Mouse (Mus musculus) forebrain, postnatal 0 days (tissue): Measurements from ENCODE around the gene Gtf3c5. TPM values are rescaled to one million over a fixed set of nuclear protein-coding genes. Genes with fewer than 3 reads are reported as not detected.

Source experiments
- ATAC-seq: fragments of 200-750 bp; cut with Nextera tagmentation; 2 replicates; pipeline ENCODE4 v1.8.0; 2017; ENCODE audit warnings: mild to moderate bottlenecking, moderate library complexity
- DNase-seq: peaks from one replicate; pipeline ENCODE4 v3.0.0-alpha.2; 2015
- H3K27ac ChIP-seq: fragments of 300-500 bp; sonication (generic); 2 replicates; pipeline ENCODE4 v1.5.1; 2014; ENCODE audit warnings: low read depth, mild to moderate bottlenecking, antibody characterized with exemption, low read length, moderate library complexity, mixed read lengths
- H3K27me3 ChIP-seq: fragments of 300-500 bp; sonication (generic); 2 replicates; pipeline ENCODE4 v1.6.1; 2014; ENCODE audit warnings: mild to moderate bottlenecking, low read length, mixed read lengths; ENCODE audit not compliant: insufficient read depth
- H3K36me3 ChIP-seq: fragments of 300-500 bp; sonication (generic); 2 replicates; pipeline ENCODE4 v1.6.1; 2014; ENCODE audit warnings: mild to moderate bottlenecking, moderate library complexity; ENCODE audit not compliant: insufficient read depth
- H3K4me1 ChIP-seq: fragments of 300-500 bp; sonication (generic); 2 replicates; pipeline ENCODE4 v1.6.1; 2014; ENCODE audit warnings: antibody characterized with exemption; ENCODE audit not compliant: insufficient read depth
- H3K4me2 ChIP-seq: fragments of 300-500 bp; sonication (generic); 2 replicates; pipeline ENCODE4 v1.6.1; 2014; ENCODE audit warnings: low read depth, mild to moderate bottlenecking, moderate library complexity
- H3K4me3 ChIP-seq: fragments of 300-500 bp; sonication (generic); 2 replicates; pipeline ENCODE4 v1.5.1; 2014; ENCODE audit warnings: low read depth, low read length, mixed read lengths
- H3K9ac ChIP-seq: fragments of 300-500 bp; sonication (generic); 2 replicates; pipeline ENCODE4 v1.6.1; 2014; ENCODE audit warnings: mild to moderate bottlenecking
- H3K9me3 ChIP-seq: fragments of 300-500 bp; sonication (generic); 2 replicates; pipeline ENCODE4 v1.6.1; 2016; ENCODE audit warnings: low read length
- CTCF ChIP-seq: sonication (generic); IDR thresholded peaks from 2 replicates; pipeline ENCODE4 v1.5.1; 2016; ENCODE audit warnings: antibody characterized with exemption, control low read depth, low read depth
- WGBS: fragments of 180-500 bp; shearing (Covaris S2); extraction: QIAGEN DNeasy Blood & Tissue Kit; methylation state at CpG from one replicate; pipeline ENCODE4 v1.1.7; 2014; 5-methylcytosine and 5-hydroxymethylcytosine counted together
- polyA plus RNA-seq: library from polyadenylated mRNA; unstranded; fragments of >200 nt; fragmentation: Nextera tagmentation; extraction: Ambion mirVana; gene quantifications from 2 replicates; pipeline ENCODE4 v1.2.1, GENCODE M21; 2015
- total RNA-seq: library from RNA; depleted of rRNA; stranded (reverse); fragments of >200 nt; gene quantifications from 2 replicates; pipeline ENCODE4 v1.2.3, GENCODE M21; 2014

The Gtf3c5 gene
- total and polyA plus RNA-seq, 2 experiments from 2014 or later: 32.7 to 33.3 TPM

GRCm38 (mm10) chr2:28540587-28541227, 42.8 kb downstream of the Gtf3c5 start:
- no peak overlapping the region for H3K9ac ChIP-seq
- 82% methylated on average over 8 of the region's 8 CpGs for WGBS
- H3K4me2 ChIP-seq: no peak overlapping the region
- ATAC-seq (no peak), DNase-seq (no peak)
- no peak overlapping the region for H3K27ac ChIP-seq
- H3K36me3 ChIP-seq: peaks cover 51% of the 10 kb centered on the region
- no peaks in the 10 kb centered on the region for H3K9me3 ChIP-seq
- no peak for TF ChIP-seq CTCF
- peaks cover 37% of the 10 kb centered on the region for H3K4me1 ChIP-seq
- H3K27me3 ChIP-seq: no peaks in the 10 kb centered on the region
- no peak overlapping the region for H3K4me3 ChIP-seq

GRCm38 (mm10) chr2:28539949-28540348, 43.6 kb downstream of the Gtf3c5 start:
- Histone ChIP-seq H3K9ac (no peak overlapping the region), H3K4me2 (no peak overlapping the region), H3K27ac (peak overlapping the region; percentile 74; the same call in 1 of the 2 replicates), H3K36me3 (peaks cover 43% of the 10 kb centered on the region), H3K4me3 (no peak overlapping the region), H3K4me1 (peaks cover 43% of the 10 kb centered on the region), H3K27me3 (no peaks in the 10 kb centered on the region), H3K9me3 (no peaks in the 10 kb centered on the region)
- WGBS: 91% methylated on average over 2 of the region's 2 CpGs
- DNase-seq: no peak
- TF ChIP-seq CTCF: no peak
- no peak for ATAC-seq

DNA sequence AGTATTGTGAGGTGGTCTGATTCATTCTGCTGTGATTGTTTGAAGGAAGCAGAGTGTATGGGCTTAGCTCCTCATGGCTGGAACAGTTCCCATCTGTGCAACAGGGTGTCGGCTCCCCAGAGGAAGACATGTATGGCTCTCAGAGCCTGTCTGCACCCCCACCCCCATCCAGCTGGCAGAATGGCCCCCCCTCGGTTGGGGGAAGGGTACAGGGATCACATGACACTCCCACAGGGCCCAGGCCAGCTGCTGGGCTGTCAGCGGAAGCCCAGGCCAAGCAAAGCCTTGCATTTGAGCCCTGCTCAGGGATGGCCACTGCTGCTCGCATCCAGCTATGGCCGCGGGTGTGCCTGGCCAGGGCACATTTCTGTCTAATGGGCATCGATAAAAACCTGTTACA, 44.3 kb downstream of the Gtf3c5 start:
- no peaks in the 10 kb centered on the region for H3K27me3 ChIP-seq
- no peak overlapping the region for H3K4me3 ChIP-seq
- no peak overlapping the region for H3K4me2 ChIP-seq
- peak overlapping the region; percentile 74 for H3K27ac ChIP-seq
- peaks cover 50% of the 10 kb centered on the region for H3K4me1 ChIP-seq
- peak; percentile 52 for ATAC-seq
- peak; percentile 57 for DNase-seq
- peaks cover 36% of the 10 kb centered on the region for H3K36me3 ChIP-seq
- WGBS: 35% methylated on average over 7 of the region's 7 CpGs
- no peak for TF ChIP-seq CTCF
- H3K9ac ChIP-seq: no peak overlapping the region
- H3K9me3 ChIP-seq: no peaks in the 10 kb centered on the region

DNA sequence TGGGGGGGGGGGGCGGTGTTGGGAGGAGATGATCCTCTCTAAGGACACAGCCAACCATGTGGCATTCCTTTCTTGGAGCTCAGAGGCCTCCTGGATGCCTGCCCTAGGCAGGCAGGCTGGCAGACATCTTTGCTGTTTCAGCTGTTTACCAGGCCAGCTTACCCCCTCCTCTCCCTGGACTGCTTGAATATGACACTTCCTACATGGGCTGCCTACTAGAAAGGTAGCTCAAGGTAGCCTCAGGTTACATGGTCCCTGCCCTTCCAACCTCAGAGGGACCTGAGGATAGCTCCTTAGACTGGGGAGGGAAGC, 44.8 kb downstream of the Gtf3c5 start:
- TF ChIP-seq CTCF: no peak
- H3K4me3 ChIP-seq: no peak overlapping the region
- no peaks in the 10 kb centered on the region for H3K9me3 ChIP-seq
- H3K36me3 ChIP-seq: peaks cover 32% of the 10 kb centered on the region
- peak overlapping the region; percentile 74 for H3K27ac ChIP-seq
- peak; percentile 16; the same call in 1 of the 2 replicates for ATAC-seq
- WGBS: 27% methylated on average over 1 of the region's 1 CpGs
- no peak overlapping the region for H3K9ac ChIP-seq
- H3K4me1 ChIP-seq: peaks cover 54% of the 10 kb centered on the region
- H3K4me2 ChIP-seq: no peak overlapping the region
- no peaks in the 10 kb centered on the region for H3K27me3 ChIP-seq
- peak; percentile 47 for DNase-seq

GRCm38 (mm10) chr2:28537995-28538816, 45.3 kb downstream of the Gtf3c5 start:
- peak overlapping the region; percentile 74 for H3K27ac ChIP-seq
- no peak for TF ChIP-seq CTCF
- H3K36me3 ChIP-seq: peaks cover 26% of the 10 kb centered on the region
- H3K9me3 ChIP-seq: no peaks in the 10 kb centered on the region
- H3K4me1 ChIP-seq: peaks cover 58% of the 10 kb centered on the region
- no peak overlapping the region for H3K4me3 ChIP-seq
- no peak for DNase-seq
- no peaks in the 10 kb centered on the region for H3K27me3 ChIP-seq
- 66% methylated on average over 8 of the region's 8 CpGs for whole genome bisulfite sequencing
- ATAC-seq: no peak
- H3K4me2 ChIP-seq: no peak overlapping the region
- H3K9ac ChIP-seq: no peak overlapping the region

- Histone ChIP-seq H3K4me2 (no peak overlapping the region), H3K27ac (0 out of 2 replicates have a peak overlapping the region, but pooled peaks have one; percentile 21), H3K4me3 (no peak overlapping the region), H3K9ac (no peak overlapping the region), H3K4me1 (peaks cover 63% of the 10 kb centered on the region), H3K36me3 (peaks cover 20% of the 10 kb centered on the region), H3K9me3 (no peaks in the 10 kb centered on the region), H3K27me3 (no peaks in the 10 kb centered on the region)
- DNase-seq: no peak
- no peak for ATAC-seq
- TF ChIP-seq CTCF: no peak
- WGBS: 29% methylated on average over 4 of the region's 4 CpGs
These were observed 46.0 kb downstream of the Gtf3c5 start for GRCm38 (mm10) chr2:28537634-28537920.
